Mouse (Mus musculus) right cerebral cortex, postnatal 25 days (tissue): ENCODE results near the gene Mdfic.
"Not testable (repeated sequence)": the region's sequence is repeated elsewhere in the genome, so short reads cannot be mapped to it uniquely, and the experiment has no call there.

ENCODE experiments used
- DNase-seq: peaks from one replicate; pipeline ENCODE4 v3.0.0; 2022

Mdfic gene

GRCm38 (mm10) chr6:15720461-15720817 lies at the start of gene Mdfic:
TSS of gene Mdfic (plus strand) at chr6:15720661.
- no peak for DNase-seq

- DNase-seq, result no peak
Observed at GRCm38 (mm10) chr6:15671364-15671763, 49.1 kb upstream of the Mdfic start.

- DNase-seq, result no peak
Observed at GRCm38 (mm10) chr6:15710080-15710479, 10.4 kb upstream of the Mdfic start.

GRCm38 (mm10) chr6:15710706-15711105 lies 9.8 kb upstream of the Mdfic start:
- no peak for DNase-seq

GRCm38 (mm10) chr6:15712860-15713385 lies 7.5 kb upstream of the Mdfic start:
- no peak for DNase-seq

GRCm38 (mm10) chr6:15714036-15714435 lies 6.4 kb upstream of the Mdfic start:
- not testable (repeated sequence) for DNase-seq

- DNase-seq, result no peak
Observed at GRCm38 (mm10) chr6:15714996-15715844, 5.2 kb upstream of the Mdfic start.

- DNase-seq, result no peak
Observed at GRCm38 (mm10) chr6:15719919-15720318, 542 bp upstream of the Mdfic start.

- peak; percentile 24 for DNase-seq
Observed at GRCm38 (mm10) chr6:15720818-15721715, 606 bp downstream of the Mdfic start.

GRCm38 (mm10) chr6:15721716-15722031 lies 1.2 kb downstream of the Mdfic start:
- DNase-seq, result no peak

GRCm38 (mm10) chr6:15722631-15723030 lies 2.2 kb downstream of the Mdfic start:
- DNase-seq, result not testable (repeated sequence)

- DNase-seq, result no peak
Observed at GRCm38 (mm10) chr6:15724304-15724703, 3.8 kb downstream of the Mdfic start.

- no peak for DNase-seq
Observed at GRCm38 (mm10) chr6:15726422-15726821, 6.0 kb downstream of the Mdfic start.

- no peak for DNase-seq
Observed at GRCm38 (mm10) chr6:15727681-15728410, 7.4 kb downstream of the Mdfic start.

GRCm38 (mm10) chr6:15728844-15729577 lies 8.6 kb downstream of the Mdfic start:
- DNase-seq, result no peak

GRCm38 (mm10) chr6:15730258-15730657 lies 9.8 kb downstream of the Mdfic start:
- no peak for DNase-seq

GRCm38 (mm10) chr6:15730666-15731065 lies 10.2 kb downstream of the Mdfic start:
- DNase-seq, result no peak

- DNase-seq, result no peak
Observed at GRCm38 (mm10) chr6:15731452-15731851, 11.0 kb downstream of the Mdfic start.

- DNase-seq, result no peak
Observed at GRCm38 (mm10) chr6:15737312-15737911, 17.0 kb downstream of the Mdfic start.

- no peak for DNase-seq
Observed at GRCm38 (mm10) chr6:15738331-15738943, 18.0 kb downstream of the Mdfic start.

GRCm38 (mm10) chr6:15739132-15739531 lies 18.7 kb downstream of the Mdfic start:
- DNase-seq, result no peak
